Mouse (Mus musculus) lung, adult 10 weeks (tissue): Measurements from ENCODE around the gene Ifna5. TPM values are rescaled to one million over a fixed set of nuclear protein-coding genes. Genes with fewer than 3 reads are reported as not detected.

ENCODE experiments used
- polyA plus RNA-seq: library from polyadenylated mRNA; stranded (reverse); fragments of 350-450 nt; fragmentation: Illumina TruSeq; extraction: RNeasy Lipid Tissue Mini Kit (QIAGEN cat#74804); gene quantifications from one replicate; pipeline ENCODE4 v1.2.3, GENCODE M21; 2014; ENCODE audit warnings: low read depth, low replicate concordance; ENCODE audit not compliant: insufficient read depth

The Ifna5 gene
- polyA plus RNA-seq: not detected

GRCm38 (mm10) chr4:88835225-88835624 lies at the start of gene Ifna5:
Gene Ifna5, plus strand, starts transcription at chr4:88835525.

DNA sequence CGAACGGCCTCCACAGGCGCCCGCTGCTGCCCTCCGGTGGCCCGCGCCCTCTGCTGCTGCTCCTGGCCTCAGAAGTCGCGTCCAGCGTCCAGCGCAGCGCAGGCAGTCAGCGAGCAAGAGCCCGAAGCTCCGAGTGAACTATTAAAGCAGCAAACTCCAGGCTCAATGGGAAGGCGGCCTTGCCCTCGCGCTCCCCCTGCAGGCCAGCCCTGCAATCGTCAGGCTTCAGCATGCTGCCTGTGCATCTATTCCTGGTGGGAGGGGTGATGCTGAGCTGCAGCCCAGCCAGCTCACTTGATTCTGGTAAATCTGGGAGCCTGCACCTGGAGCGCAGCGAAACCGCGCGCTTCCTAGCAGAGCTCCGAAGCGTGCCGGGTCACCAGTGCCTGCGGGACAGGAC lies 46.9 kb upstream of the Ifna5 start, which contains the start of gene Gm13277:
TSS of gene Gm13277 (plus strand) at position 231 of the 400 bp plus-strand sequence.

DNA sequence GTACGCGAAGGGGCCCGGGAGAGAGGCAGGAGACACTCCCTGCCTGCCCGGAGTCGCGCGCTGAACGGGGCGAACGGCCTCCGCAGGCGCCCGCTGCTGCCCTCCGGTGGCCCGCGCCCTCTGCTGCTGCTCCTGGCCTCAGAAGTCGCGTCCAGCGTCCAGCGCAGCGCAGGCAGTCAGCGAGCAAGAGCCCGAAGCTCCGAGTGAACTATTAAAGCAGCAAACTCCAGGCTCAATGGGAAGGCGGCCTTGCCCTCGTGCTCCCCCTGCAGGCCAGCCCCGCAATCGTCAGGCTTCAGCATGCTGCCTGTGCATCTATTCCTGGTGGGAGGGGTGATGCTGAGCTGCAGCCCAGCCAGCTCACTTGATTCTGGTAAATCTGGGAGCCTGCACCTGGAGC lies 44.1 kb upstream of the Ifna5 start, which contains the start of gene Gm13278:
TSS of gene Gm13278 (plus strand) at position 301 of the 400 bp plus-strand sequence.

DNA sequence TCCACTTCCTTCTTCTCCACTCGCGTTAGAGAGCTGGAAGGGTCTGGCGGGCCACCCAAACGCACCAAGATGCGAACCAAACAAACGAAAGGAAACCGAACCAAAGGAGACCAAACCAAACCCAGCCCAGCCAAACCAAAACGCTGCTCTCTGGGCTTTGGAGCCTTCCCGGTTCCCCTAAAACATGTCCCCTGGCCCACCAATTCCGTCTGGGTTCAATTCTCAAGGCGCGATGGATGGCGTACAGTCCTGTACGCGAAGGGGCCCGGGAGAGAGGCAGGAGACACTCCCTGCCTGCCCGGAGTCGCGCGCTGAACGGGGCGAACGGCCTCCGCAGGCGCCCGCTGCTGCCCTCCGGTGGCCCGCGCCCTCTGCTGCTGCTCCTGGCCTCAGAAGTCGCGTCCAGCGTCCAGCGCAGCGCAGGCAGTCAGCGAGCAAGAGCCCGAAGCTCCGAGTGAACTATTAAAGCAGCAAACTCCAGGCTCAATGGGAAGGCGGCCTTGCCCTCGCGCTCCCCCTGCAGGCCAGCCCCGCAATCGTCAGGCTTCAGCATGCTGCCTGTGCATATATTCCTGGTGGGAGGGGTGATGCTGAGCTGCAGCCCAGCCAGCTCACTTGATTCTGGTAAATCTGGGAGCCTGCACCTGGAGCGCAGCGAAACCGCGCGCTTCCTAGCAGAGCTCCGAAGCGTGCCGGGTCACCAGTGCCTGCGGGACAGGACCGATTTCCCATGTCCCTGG lies 41.2 kb upstream of the Ifna5 start, which contains the start of gene Gm13275:
TSS of gene Gm13275 (plus strand) at position 552 of the 740 bp plus-strand sequence.

DNA sequence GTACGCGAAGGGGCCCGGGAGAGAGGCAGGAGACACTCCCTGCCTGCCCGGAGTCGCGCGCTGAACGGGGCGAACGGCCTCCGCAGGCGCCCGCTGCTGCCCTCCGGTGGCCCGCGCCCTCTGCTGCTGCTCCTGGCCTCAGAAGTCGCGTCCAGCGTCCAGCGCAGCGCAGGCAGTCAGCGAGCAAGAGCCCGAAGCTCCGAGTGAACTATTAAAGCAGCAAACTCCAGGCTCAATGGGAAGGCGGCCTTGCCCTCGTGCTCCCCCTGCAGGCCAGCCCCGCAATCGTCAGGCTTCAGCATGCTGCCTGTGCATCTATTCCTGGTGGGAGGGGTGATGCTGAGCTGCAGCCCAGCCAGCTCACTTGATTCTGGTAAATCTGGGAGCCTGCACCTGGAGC lies 38.2 kb upstream of the Ifna5 start, which contains the start of gene Gm13279:
TSS of gene Gm13279 (plus strand) at position 301 of the 400 bp plus-strand sequence.

DNA sequence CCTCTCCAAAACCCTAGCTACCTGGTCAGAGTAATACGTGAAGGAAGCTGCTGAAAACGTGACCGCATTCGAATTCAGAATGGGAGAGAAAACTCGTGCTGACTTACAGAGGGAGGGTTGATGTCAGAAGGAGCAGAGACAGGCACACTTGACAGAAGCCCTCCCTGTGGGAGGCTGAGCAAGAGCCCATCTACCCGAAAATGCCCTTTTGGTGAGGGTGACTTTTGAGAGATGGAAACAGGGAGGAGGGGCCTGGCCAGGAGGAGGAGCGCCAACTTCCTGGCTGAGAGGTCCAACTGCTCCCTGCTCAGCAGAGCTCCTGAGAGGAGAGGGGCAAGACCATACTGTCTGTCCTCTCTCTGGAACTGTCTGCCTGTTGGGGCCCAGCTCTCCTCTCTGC lies 36.0 kb upstream of the Ifna5 start, which contains the start of gene Gm13285:
TSS of gene Gm13285 (plus strand) at position 301 of the 400 bp plus-strand sequence.

DNA sequence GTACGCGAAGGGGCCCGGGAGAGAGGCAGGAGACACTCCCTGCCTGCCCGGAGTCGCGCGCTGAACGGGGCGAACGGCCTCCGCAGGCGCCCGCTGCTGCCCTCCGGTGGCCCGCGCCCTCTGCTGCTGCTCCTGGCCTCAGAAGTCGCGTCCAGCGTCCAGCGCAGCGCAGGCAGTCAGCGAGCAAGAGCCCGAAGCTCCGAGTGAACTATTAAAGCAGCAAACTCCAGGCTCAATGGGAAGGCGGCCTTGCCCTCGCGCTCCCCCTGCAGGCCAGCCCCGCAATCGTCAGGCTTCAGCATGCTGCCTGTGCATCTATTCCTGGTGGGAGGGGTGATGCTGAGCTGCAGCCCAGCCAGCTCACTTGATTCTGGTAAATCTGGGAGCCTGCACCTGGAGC lies 32.4 kb upstream of the Ifna5 start, which contains the start of gene Gm13287:
TSS of gene Gm13287 (plus strand) at position 301 of the 400 bp plus-strand sequence.

GRCm38 (mm10) chr4:88805231-88805630 lies 30.1 kb upstream of the Ifna5 start, which contains the start of gene Gm13288:
Gene Gm13288, plus strand, starts transcription at chr4:88805531.

GRCm38 (mm10) chr4:88815928-88816327 lies 19.4 kb upstream of the Ifna5 start, which contains the start of gene Ifna7:
Gene Ifna7, plus strand, starts transcription at chr4:88816228.

DNA sequence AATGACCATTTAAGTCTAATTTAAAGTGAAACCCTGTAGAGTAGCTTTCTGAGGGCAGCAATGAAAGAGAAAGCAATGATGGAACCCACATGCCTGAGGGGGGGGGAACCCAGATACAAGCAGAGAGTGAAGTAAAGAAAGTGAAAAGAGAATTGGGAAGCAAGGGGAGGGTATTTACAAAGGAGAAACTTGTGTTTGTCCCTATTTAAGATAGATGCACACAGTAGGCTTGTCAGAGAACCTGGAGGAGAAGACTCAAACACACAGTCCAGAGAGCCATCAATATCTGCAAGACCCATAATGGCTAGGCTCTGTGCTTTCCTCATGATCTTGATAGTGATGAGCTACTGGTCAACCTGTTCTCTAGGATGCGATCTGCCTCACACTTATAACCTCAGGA lies 15.7 kb upstream of the Ifna5 start, which contains the start of gene Ifna11:
TSS of gene Ifna11 (plus strand) at position 301 of the 400 bp plus-strand sequence.

DNA sequence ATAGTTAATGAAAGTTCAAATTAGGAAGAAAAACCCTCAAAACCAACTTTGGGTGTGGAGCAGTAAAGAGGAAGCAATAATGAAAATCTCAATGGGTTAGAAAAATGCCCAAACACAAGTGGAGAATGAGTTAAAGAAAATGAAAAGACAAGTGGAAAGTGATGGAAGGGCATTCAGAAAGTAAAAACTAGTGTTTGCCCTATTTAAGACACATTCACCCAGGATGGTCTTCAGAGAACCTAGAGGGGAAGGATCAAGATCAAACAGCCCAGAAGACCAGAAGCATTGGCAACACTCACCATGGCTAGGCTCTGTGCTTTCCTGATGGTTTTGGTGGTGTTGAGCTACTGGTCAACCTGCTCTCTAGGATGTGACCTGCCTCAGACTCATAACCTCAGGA lies 8.2 kb upstream of the Ifna5 start, which contains the start of gene Ifna6:
TSS of gene Ifna6 (plus strand) at position 301 of the 400 bp plus-strand sequence.

GRCm38 (mm10) chr4:88841438-88841911 lies 6.2 kb downstream of the Ifna5 start, which contains the start of gene Ifna4:
Gene Ifna4, plus strand, starts transcription at chr4:88841861.

DNA sequence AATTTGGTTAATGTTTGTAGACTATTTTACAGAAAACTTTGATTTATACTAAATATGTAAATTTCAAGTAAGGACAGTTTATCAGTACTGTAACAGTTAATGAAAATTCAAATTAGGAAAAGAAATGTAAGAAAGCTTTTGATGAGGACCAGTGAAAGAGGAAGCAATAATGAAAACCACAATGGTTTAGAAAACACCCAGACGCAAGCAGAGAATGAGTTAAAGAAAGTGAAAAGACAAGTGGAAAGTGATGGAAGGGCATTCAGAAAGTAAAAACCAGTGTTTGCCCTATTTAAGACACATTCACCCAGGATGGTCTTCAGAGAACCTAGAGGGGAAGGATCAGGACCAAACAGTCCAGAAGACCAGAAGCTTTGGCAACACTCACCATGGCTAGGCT lies 14.4 kb downstream of the Ifna5 start, which contains the start of gene Ifna1:
TSS of gene Ifna1 (plus strand) at position 390 of the 400 bp plus-strand sequence.

GRCm38 (mm10) chr4:88880101-88880500 lies 44.8 kb downstream of the Ifna5 start, which contains the start of gene Ifne:
Gene Ifne, minus strand, starts transcription at chr4:88880201.

Other genes with a start within 250 kb of the Ifna5 start
- gene Ifna9, start 243.1 kb upstream of the Ifna5 start, polyA plus RNA-seq: not detected
- gene Ifna12, start 232.1 kb upstream of the Ifna5 start, polyA plus RNA-seq: not detected
- not detected for gene C87499, start 201.1 kb upstream of the Ifna5 start, polyA plus RNA-seq
- gene Ifna13, start 191.1 kb upstream of the Ifna5 start, polyA plus RNA-seq: not detected
- not detected for gene Ifna16, start 158.6 kb upstream of the Ifna5 start, polyA plus RNA-seq
- not detected for gene Ifna2, start 151.6 kb upstream of the Ifna5 start, polyA plus RNA-seq
- gene Ifnab, start 144.2 kb upstream of the Ifna5 start, polyA plus RNA-seq: not detected
- not detected for gene Gm26566, start 113.7 kb upstream of the Ifna5 start, polyA plus RNA-seq
- gene Klhl9, start 113.1 kb upstream of the Ifna5 start, polyA plus RNA-seq: 30.6 TPM
- gene Gm13271, start 80.7 kb upstream of the Ifna5 start, polyA plus RNA-seq: not detected
- not detected for gene Gm13283, start 75.4 kb upstream of the Ifna5 start, polyA plus RNA-seq
- gene Gm13290, start 61.7 kb upstream of the Ifna5 start, polyA plus RNA-seq: not detected
- gene Gm13289, start 58.6 kb upstream of the Ifna5 start, polyA plus RNA-seq: not detected
- gene Gm13272, start 55.7 kb upstream of the Ifna5 start, polyA plus RNA-seq: not detected
- gene Ifnz, start 53.4 kb upstream of the Ifna5 start, polyA plus RNA-seq: not detected
- not detected for gene Gm13276, start 49.8 kb upstream of the Ifna5 start, polyA plus RNA-seq
- not detected for gene Gm13277, start 46.9 kb upstream of the Ifna5 start, polyA plus RNA-seq
- gene Gm13278, start 44.0 kb upstream of the Ifna5 start, polyA plus RNA-seq: not detected
- gene Gm13275, start 41.0 kb upstream of the Ifna5 start, polyA plus RNA-seq: not detected
- gene Gm13279, start 38.1 kb upstream of the Ifna5 start, polyA plus RNA-seq: not detected
- gene Gm13285, start 35.9 kb upstream of the Ifna5 start, polyA plus RNA-seq: not detected
- gene Gm13287, start 32.3 kb upstream of the Ifna5 start, polyA plus RNA-seq: not detected
- gene Gm13288, start 30.0 kb upstream of the Ifna5 start, polyA plus RNA-seq: not detected
- gene Ifna7, start 19.3 kb upstream of the Ifna5 start, polyA plus RNA-seq: not detected
- gene Ifna11, start 15.6 kb upstream of the Ifna5 start, polyA plus RNA-seq: not detected
- gene Ifna6, start 8.1 kb upstream of the Ifna5 start, polyA plus RNA-seq: not detected
- not detected for gene Ifna4, start 6.3 kb downstream of the Ifna5 start, polyA plus RNA-seq
- gene Ifna1, start 14.6 kb downstream of the Ifna5 start, polyA plus RNA-seq: not detected
- gene Ifne, start 44.7 kb downstream of the Ifna5 start, polyA plus RNA-seq: not detected